Mouse (Mus musculus): ENCODE data around the gene Dnajc6.

DNA sequence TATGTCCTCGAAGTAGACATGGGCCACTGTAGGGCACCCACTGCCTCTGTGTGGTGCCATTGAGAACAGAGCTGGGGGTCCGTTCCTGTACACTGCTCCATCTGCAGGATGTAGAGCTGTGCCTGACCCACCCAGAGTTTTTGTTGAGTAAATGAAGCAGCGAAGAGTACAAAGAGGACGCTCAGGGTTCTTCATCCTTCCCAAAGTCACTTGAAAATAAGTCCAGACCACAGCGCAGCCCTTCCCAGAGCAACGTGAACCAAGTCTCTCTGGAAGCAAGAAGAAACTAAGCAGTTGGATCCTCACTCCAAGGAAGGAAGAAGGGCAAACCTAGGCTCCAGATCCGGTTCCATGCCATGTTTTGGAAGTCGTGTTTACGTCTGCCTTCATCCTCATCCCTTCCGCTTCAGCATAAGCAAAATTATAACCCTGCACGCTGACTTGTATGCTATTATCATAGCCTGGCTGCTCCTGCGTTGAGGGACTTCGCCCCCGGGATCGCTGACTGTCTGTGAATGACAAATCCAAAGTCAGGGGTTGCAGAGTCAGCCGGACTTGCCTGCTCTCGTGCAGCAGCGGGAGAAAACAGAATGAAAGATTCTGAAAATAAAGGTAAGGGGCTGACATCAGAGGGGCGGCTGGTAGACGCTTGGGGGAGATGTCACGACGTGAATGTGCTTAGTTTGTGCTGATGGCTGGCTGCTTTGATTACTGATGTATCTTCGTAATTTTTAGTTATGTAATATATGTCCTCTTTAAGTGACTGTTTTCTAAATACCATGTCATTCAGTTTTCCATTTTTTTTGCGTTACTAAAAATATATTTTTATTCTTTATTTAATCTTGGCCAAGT lies 11.3 kb downstream of the Dnajc6 start:
- TF ChIP-seq CTCF (IDR thresholded peaks at IDR 0.05; ENCODE audit: borderline replicate concordance, insufficient read depth, low read depth, low read length) (no peak), POLR2A (IDR thresholded peaks at IDR 0.05; ENCODE audit: borderline replicate concordance, insufficient read depth, low read length) (peak; percentile 57; the same call in 1 of the 2 replicates)

Data from cerebellum, adult 2 months (tissue).